Mouse (Mus musculus) lung, embryonic 15.5 days (tissue): ENCODE measurements around the gene Arhgef2. TPM values are rescaled to one million over a fixed set of nuclear protein-coding genes. Genes with fewer than 3 reads are reported as not detected.
A peak's percentile ranks its signal among the peaks of the same experiment; 100 is the strongest.

Experiments
- ATAC-seq: fragments of 200-750 bp; cut with Nextera tagmentation; 2 replicates; pipeline ENCODE4 v1.8.0; 2017; ENCODE audit warnings: moderate number of reproducible peaks, borderline replicate concordance; ENCODE audit not compliant: low FRiP score, low TSS enrichment; ENCODE audit errors: extremely low read depth
- H3K27ac ChIP-seq: fragments of 300-500 bp; sonication (generic); 2 replicates; pipeline ENCODE4 v1.5.1; 2015; ENCODE audit warnings: moderate library complexity, mild to moderate bottlenecking, inconsistent platforms
- H3K27me3 ChIP-seq: fragments of 300-500 bp; sonication (generic); 2 replicates; pipeline ENCODE4 v1.6.1; 2015; ENCODE audit warnings: inconsistent platforms
- H3K36me3 ChIP-seq: fragments of 300-500 bp; sonication (generic); 2 replicates; pipeline ENCODE4 v1.6.1; 2015; ENCODE audit warnings: inconsistent platforms
- H3K4me1 ChIP-seq: fragments of 300-500 bp; sonication (generic); 2 replicates; pipeline ENCODE4 v1.6.1; 2015; ENCODE audit warnings: inconsistent platforms
- H3K4me2 ChIP-seq: fragments of 300-500 bp; sonication (generic); 2 replicates; pipeline ENCODE4 v1.6.1; 2015; ENCODE audit warnings: inconsistent platforms, mild to moderate bottlenecking, moderate library complexity
- H3K4me3 ChIP-seq: fragments of 300-500 bp; sonication (generic); 2 replicates; pipeline ENCODE4 v1.5.1; 2015; ENCODE audit warnings: mild to moderate bottlenecking, inconsistent platforms
- H3K9ac ChIP-seq: fragments of 300-500 bp; sonication (generic); 2 replicates; pipeline ENCODE4 v1.6.1; 2015; ENCODE audit warnings: inconsistent platforms
- H3K9me3 ChIP-seq: fragments of 300-500 bp; sonication (generic); 2 replicates; pipeline ENCODE4 v1.6.1; 2016; ENCODE audit warnings: inconsistent platforms
- WGBS: fragments of 180-500 bp; shearing (Covaris S2); methylation state at CpG from one replicate; pipeline ENCODE4 v1.1.7; 2015; 5-methylcytosine and 5-hydroxymethylcytosine counted together
- polyA plus RNA-seq: library from polyadenylated mRNA; unstranded; fragments of >200 nt; fragmentation: Nextera tagmentation; extraction: Ambion mirVana; gene quantifications from 2 replicates; pipeline ENCODE4 v1.2.1, GENCODE M21; 2015

Gene Arhgef2
- polyA plus RNA-seq, 1 experiment from 2014 or later = 116 TPM

- 40% methylated on average over 5 of the region's 5 CpGs for WGBS
- H3K36me3 ChIP-seq = no peaks in the 10 kb centered on the region
- no peaks in the 10 kb centered on the region for H3K27me3 ChIP-seq
- H3K27ac ChIP-seq = peak overlapping the region; percentile 40
- H3K9ac ChIP-seq = no peak overlapping the region
- peak overlapping the region; percentile 14; the same call in 1 of the 2 replicates for H3K4me3 ChIP-seq
- no peaks in the 10 kb centered on the region for H3K9me3 ChIP-seq
- H3K4me2 ChIP-seq = peak overlapping the region; percentile 41
- ATAC-seq = peak; percentile 64
- H3K4me1 ChIP-seq = peaks cover 43% of the 10 kb centered on the region
Measured at GRCm38 (mm10) chr3:88615117-88615516, 9.4 kb downstream of the Arhgef2 start.

DNA sequence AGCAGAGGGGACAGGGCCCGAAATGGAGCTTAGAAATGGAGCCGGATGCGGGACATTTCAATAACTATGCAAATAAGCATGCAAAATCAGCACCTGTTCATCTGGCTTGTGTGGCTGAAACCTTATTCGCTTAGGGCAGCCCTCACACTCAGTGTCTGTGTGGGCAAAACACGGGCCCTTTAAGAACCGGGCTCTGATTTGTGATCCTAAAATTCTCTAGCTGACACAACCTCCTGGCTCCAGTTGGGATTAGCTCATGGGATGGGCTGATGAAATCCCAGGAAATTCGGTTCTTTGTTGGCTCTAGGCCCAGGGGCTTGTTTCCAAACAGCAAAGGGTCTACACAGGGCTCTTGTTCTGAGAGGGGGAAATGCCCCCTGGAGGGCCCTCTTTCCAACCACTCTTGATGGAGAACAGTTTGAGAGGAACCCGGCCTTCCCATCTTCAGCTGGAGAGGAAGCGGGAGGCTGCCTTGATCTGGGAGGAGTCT lies 10.2 kb downstream of the Arhgef2 start:
- no peaks in the 10 kb centered on the region for H3K36me3 ChIP-seq
- H3K4me2 ChIP-seq = peak overlapping the region; percentile 41
- peak overlapping the region; percentile 14 for H3K4me3 ChIP-seq
- H3K27ac ChIP-seq = peak overlapping the region; percentile 40
- H3K9ac ChIP-seq = no peak overlapping the region
- no peaks in the 10 kb centered on the region for H3K27me3 ChIP-seq
- H3K9me3 ChIP-seq = no peaks in the 10 kb centered on the region
- whole genome bisulfite sequencing = 32% methylated on average over 9 of the region's 9 CpGs
- peaks cover 48% of the 10 kb centered on the region for H3K4me1 ChIP-seq
- ATAC-seq = peak; percentile 44; the same call in 1 of the 2 replicates

DNA sequence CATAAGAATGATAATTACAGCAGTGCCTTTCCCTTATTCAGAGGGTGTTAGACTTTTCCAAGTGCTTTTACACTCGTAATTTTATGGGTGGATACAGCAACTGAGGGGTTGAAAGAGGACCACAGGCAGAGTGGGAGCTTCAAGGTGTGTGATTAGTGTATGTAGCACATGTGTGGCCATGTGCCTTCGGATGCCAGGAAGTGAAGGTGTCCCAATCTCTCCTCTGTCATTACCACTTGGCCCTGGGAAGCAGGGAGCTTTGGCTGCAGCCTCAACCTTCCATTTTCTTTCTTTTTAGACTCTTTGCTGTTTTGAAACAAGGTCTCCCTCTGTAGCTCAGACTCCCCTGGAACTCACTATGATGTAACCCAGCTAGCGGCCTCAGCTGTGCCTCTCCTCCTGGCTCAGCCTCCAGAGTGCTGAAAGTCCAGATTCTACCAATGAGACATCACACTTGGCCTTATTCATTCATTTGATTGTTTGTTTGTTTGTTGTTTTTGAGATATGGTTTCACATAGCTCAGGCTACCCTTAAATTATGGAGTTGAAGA lies 11.3 kb downstream of the Arhgef2 start:
- Histone ChIP-seq H3K36me3 (no peaks in the 10 kb centered on the region), H3K9ac (no peak overlapping the region), H3K9me3 (no peaks in the 10 kb centered on the region), H3K27ac (no peak overlapping the region), H3K4me1 (peaks cover 48% of the 10 kb centered on the region), H3K4me3 (peak overlapping the region; percentile 14; the same call in 1 of the 2 replicates), H3K4me2 (peak overlapping the region; percentile 41; the same call in 1 of the 2 replicates), H3K27me3 (no peaks in the 10 kb centered on the region)
- ATAC-seq = no peak
- WGBS = 75% methylated on average over 3 of the region's 3 CpGs

DNA sequence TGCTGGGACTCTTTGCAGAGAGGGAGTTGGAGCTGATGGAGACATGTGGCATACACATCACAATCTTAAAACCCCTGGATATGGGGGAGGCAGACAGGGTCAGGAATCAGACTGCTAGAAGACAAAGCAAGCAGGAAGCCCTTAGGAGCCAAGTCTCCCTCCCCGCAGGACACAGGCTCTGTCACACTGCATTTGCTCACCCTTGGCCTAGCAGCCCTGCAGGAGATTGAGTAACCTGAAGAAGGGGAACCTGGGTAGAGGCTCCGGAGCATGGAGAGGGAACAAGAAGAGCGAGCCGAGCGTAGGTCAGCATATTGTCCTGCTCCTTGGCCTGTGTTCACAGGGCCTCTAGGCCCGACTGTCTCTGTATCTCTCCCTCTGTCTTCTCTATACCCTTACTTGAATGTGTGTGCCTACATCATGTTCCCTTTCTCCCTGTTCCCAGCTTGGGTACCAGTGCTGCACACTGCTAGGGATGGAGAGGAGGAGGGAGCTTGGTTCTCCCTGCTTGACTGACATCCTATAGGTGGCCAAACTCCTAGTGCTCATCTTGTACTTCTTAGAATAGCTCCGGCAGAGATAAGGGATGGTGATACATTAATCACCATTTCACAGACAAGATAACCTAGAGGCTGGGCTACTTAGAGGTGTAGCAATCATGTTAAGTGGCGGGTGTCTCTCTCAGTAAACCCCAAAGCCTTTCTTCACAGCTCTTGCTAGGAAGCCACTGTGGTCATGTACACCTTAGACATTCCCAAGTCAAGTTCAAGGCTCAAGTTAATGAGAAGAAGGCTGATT lies 12.5 kb downstream of the Arhgef2 start:
- no peak for ATAC-seq
- H3K9ac ChIP-seq = no peak overlapping the region
- H3K4me3 ChIP-seq = no peak overlapping the region
- H3K9me3 ChIP-seq = no peaks in the 10 kb centered on the region
- H3K4me1 ChIP-seq = peaks cover 49% of the 10 kb centered on the region
- H3K27ac ChIP-seq = no peak overlapping the region
- 70% methylated on average over 8 of the region's 8 CpGs for WGBS
- no peaks in the 10 kb centered on the region for H3K36me3 ChIP-seq
- H3K27me3 ChIP-seq = no peaks in the 10 kb centered on the region
- no peak overlapping the region for H3K4me2 ChIP-seq

DNA sequence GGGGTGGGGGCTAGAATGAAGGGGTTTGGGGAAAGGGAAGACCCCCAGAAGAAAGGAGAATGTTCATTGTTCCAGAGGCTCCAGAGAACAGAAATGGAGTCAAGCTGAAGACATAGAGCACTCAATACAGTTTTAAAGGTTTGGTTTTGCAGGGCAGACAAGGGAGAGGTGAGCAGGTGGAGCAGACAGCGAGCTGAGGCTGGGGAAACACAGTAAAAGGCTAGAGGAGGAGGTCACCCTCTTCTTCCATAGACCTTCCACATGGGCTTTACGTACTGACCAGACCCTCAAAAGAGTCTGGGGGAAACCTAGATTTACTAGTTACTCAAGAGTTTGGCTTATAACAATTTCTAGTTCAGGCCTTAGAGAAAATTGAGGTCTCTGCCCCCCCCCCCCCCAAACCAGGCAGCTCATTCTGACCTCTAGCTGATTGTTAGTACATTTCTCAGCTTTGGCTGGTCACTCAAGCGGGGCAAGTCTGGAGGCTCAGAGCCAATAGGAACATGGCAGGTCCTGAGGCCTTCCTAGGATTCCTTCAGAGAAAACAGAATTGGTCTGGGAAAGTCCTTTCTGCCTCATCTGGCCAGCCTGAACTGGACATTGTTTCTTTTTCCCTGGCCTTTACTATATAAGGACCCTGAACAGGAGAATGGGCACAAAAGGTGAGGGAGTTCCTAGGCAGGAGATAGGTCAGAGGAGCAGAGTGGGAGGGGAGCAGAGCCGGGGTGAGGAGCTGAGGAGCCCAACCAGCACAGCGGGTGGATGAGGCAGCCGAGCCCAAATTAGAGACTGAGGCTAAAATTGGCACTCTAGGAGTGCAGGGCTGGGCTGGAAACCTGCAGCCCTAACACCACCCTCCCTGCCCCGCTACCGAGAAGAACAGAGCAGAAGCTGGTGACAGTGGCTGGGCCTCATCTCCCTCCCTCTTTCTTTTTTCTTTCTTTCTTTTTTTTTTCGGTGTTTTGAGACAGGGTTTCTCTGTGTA lies 13.6 kb downstream of the Arhgef2 start:
- Histone ChIP-seq H3K4me1 (peaks cover 60% of the 10 kb centered on the region), H3K9me3 (no peaks in the 10 kb centered on the region), H3K4me3 (no peak overlapping the region), H3K9ac (no peak overlapping the region), H3K4me2 (no peak overlapping the region), H3K27ac (peak overlapping the region; percentile 98; the same call in 1 of the 2 replicates), H3K27me3 (no peaks in the 10 kb centered on the region), H3K36me3 (no peaks in the 10 kb centered on the region)
- 57% methylated on average over 9 of the region's 9 CpGs for WGBS
- ATAC-seq = no peak

GRCm38 (mm10) chr3:88620146-88620991 lies 14.6 kb downstream of the Arhgef2 start:
- Histone ChIP-seq H3K36me3 (no peaks in the 10 kb centered on the region), H3K4me3 (peak overlapping the region; percentile 89), H3K4me1 (peaks cover 68% of the 10 kb centered on the region), H3K27ac (peak overlapping the region; percentile 98), H3K9me3 (no peaks in the 10 kb centered on the region), H3K27me3 (no peaks in the 10 kb centered on the region), H3K4me2 (peak overlapping the region; percentile 69), H3K9ac (peak overlapping the region; percentile 95)
- peak; percentile 3; the same call in 1 of the 2 replicates for ATAC-seq
- 15% methylated on average over 15 of the region's 15 CpGs for WGBS

- Histone ChIP-seq H3K4me2 (peak overlapping the region; percentile 69), H3K36me3 (0 out of 2 replicates have a peak, but pooled peaks cover 5% of the 10 kb centered on the region), H3K27ac (peak overlapping the region; percentile 98), H3K4me3 (peak overlapping the region; percentile 89), H3K4me1 (peaks cover 68% of the 10 kb centered on the region), H3K9ac (peak overlapping the region; percentile 95), H3K27me3 (no peaks in the 10 kb centered on the region), H3K9me3 (no peaks in the 10 kb centered on the region)
- ATAC-seq = peak; percentile 82
- under 1% methylated on average over 64 of the region's 64 CpGs for WGBS
Measured at GRCm38 (mm10) chr3:88620992-88621536, 15.3 kb downstream of the Arhgef2 start.

- Histone ChIP-seq H3K36me3 (0 out of 2 replicates have a peak, but pooled peaks cover 5% of the 10 kb centered on the region), H3K9ac (peak overlapping the region; percentile 95), H3K4me2 (peak overlapping the region; percentile 69), H3K27me3 (no peaks in the 10 kb centered on the region), H3K4me1 (peaks cover 68% of the 10 kb centered on the region), H3K27ac (peak overlapping the region; percentile 98), H3K9me3 (no peaks in the 10 kb centered on the region), H3K4me3 (peak overlapping the region; percentile 89)
- ATAC-seq = peak; percentile 48
- WGBS = under 1% methylated on average over 36 of the region's 36 CpGs
Measured at GRCm38 (mm10) chr3:88621537-88622112, 15.9 kb downstream of the Arhgef2 start.

DNA sequence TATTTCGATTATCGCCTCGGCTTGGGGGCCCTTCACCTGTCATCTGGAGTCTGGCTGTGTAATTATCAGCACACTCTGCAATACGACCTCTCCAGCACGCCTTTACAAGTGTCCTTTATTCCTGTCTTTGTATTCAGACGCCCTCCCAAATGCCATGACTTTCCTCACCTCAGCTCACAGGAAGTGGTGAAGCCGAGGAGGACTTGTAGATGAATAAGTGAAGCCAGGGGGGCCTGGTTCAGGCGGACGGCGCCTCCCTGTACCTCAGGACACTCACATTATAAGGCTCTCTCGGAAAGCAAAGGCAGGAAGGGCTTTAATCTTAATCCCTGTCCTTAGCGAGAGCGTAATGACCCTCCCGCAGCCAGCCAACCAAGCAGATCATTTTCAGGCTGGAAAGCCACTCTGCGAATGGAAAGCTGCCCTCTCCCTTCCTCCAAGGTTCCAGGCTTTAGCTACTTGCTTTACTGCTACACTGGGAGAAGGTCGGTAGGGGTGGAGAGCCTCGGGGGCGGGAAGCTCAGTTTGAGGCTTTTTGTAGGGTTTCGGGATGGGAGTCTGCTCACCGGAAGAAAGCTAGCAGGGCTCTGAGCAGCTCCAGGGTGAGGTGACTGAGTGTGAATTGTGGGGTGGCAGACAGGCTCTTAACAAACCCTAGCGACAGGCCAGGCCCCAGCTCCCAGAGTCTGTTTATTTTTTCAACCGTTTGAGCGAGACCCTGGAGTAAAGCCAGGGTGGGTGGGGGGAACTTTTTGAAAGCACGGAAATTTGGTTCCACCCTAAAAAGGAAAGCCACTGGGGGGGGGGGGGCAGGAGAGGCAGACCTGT lies 16.6 kb downstream of the Arhgef2 start:
- peak; percentile 29; the same call in 1 of the 2 replicates for ATAC-seq
- Histone ChIP-seq H3K9ac (peak overlapping the region; percentile 95), H3K36me3 (0 out of 2 replicates have a peak, but pooled peaks cover 5% of the 10 kb centered on the region), H3K27me3 (no peaks in the 10 kb centered on the region), H3K4me1 (peaks cover 67% of the 10 kb centered on the region), H3K4me3 (peak overlapping the region; percentile 89), H3K9me3 (no peaks in the 10 kb centered on the region), H3K4me2 (peak overlapping the region; percentile 69), H3K27ac (peak overlapping the region; percentile 98)
- under 1% methylated on average over 24 of the region's 24 CpGs for WGBS
